Mouse (Mus musculus) kidney, postnatal 10 days (tissue): ENCODE results near the gene Sfxn1.

ENCODE experiments used
- DNase-seq: peaks from one replicate; pipeline ENCODE4 v3.0.0; 2021; ENCODE audit warnings: mixed read lengths

Gene Sfxn1

GRCm38 (mm10) chr13:54077470-54078174, 6.0 kb downstream of the Sfxn1 start:
- peak; percentile 21 for DNase-seq

GRCm38 (mm10) chr13:54079782-54080759, 8.4 kb downstream of the Sfxn1 start:
- DNase-seq, result peak; percentile 40

DNA sequence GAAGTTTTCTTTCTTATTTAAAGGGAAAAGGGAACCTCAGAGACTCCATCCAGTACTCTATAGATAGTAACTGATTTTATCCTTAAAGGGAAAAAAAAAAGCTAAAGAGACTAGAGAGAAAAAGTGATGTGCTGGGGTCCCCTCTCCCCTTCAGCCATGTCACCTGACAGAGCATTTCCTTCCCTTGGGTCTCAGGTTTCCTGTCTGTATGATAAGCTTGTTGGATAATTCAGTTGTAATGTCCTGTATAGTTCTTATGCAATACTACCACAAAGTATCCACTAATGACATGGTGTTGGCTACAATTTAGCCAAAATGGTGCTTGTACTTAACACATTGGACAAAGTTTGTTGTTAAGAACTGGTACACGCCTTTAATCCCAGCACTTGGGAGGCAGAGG, 9.1 kb downstream of the Sfxn1 start:
- no peak for DNase-seq

DNA sequence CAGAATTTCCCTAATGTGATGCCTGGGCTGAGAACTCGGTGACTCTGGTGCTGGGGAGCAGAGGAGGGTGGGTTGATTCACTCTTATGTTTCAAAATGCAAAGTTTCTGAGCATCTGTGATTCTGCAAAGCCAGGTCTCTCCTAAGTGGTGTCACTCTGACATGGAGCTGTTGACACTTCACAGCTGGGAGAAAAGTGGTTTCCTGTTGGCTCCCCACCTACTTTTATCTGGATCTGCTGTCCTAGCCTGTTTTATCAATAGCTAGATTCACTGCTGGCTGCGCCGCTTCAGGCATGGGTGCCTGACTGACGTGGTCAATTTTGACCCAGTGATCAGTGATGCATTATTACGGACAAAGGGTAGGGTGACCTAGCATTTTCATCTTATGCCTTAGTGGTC, 11.3 kb downstream of the Sfxn1 start:
- DNase-seq, result no peak

DNA sequence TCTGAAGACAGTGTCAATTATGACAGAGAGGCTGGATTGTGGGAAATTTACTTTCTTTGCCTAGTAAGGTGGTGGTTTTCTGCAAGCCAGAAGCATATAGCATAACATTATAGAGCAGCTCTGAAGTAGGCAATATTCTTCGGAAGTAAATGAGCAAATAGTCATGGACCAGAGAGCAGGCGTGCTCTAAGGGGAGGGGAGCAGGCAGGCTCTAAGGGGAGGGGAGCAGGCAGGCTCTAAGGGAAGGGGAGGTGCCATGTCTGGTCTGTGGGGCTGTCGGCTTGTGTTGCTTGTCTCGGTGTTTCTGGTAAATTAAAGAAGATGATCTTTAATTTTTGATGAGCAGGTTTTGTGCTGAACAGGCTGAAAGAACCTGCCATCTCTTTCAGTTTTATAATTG, 12.5 kb downstream of the Sfxn1 start:
- DNase-seq, result no peak

DNA sequence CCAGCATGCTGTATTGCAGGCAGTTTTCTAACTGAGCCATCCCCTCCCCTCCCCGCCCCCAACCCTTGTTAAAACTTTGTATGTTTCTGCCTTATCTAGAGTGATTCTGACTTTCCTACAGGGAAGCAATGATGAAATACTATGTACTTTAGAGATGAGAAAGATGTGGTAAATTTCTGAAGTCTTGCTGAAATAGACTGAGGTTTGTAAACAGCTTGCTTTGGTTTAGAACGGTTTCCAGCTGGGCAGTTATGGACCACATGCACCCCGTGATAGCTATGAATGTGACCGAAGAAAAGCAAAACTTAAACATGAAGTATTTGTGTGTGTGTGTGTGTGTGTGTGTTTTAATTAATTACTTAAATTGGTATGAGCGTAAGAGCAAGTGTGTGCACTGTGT, 13.2 kb downstream of the Sfxn1 start:
- DNase-seq, result no peak

DNA sequence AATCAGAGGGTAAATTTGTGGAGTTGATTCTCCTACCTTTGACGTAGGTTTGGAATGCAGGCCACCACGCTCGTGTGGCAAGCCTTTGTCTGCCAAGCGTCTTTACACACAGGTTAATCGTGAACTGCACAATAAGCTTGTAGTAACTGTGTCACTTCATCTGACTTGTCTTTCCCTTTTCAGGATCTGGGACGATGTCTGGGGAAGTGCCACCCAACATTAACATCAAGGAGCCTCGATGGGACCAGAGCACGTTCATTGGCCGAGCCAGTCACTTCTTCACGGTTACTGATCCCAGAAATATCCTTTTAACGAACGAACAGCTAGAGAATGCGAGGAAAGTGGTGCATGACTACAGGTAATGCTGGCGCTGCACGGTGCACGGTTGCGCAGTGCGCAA, 13.6 kb downstream of the Sfxn1 start:
- no peak for DNase-seq

- DNase-seq, result no peak
Measured at GRCm38 (mm10) chr13:54091719-54092118, 20.1 kb downstream of the Sfxn1 start.

DNA sequence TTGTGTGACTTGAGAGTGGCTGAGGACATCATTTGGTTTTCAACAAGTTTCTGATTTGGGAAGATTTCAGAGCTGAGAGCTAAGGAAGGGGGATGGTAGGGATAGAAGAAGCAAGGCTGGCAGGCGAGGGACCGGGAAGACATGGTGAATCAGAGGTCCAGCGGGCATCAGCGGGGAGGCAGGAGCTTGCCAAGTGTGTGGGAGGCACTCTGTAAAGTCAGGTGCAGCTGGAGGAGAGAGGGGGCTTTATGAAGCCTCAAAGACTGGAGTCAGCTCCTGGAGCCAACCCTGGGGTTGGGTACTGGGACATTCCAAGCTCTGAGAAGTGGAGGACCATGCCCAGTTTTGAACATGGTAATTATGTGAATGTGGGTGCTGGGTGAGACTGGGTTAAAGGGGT, 22.7 kb downstream of the Sfxn1 start:
- DNase-seq, result no peak

DNA sequence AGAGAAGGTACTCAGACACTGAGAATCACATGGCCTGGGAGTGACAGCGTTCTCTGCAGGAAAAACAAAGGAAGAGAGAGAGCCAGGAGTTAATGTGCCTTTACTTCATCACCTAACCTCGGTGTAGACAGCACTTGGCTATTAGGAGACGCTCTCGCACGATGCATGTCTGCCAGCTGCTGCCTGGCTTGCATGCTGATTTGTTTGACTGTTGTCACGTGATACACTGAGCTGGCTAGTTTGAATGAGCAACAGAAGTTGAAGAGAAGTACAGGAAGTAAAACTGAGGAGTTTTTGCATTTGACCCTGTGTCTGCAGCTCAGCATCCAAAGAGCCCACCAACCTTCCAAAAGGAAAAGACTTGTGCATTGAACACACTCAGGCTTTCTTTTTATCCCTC, 23.3 kb downstream of the Sfxn1 start:
- DNase-seq, result no peak

- no peak for DNase-seq
Measured at GRCm38 (mm10) chr13:54095721-54096120, 24.1 kb downstream of the Sfxn1 start.

DNA sequence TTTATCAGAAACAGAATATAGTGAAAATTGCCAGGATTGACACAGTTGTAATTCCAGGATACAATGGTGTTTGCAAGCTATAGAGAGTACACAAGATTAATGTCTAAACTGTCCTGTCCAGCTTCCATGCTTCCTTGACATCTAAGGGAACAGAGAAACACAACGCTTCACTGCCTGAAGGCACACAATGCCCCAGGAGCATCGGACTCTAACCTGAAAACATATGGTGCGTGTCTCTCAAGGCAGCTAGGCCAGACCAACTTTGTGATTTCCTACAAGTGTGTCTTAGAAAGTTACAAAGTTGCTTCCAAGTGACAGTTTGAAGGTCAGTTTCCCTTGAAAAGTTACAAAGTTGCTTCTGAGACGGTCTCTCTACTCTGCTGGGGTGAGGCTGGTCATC, 25.6 kb downstream of the Sfxn1 start:
- DNase-seq, result no peak

- no peak for DNase-seq
Measured at GRCm38 (mm10) chr13:54097797-54098196, 26.1 kb downstream of the Sfxn1 start.

GRCm38 (mm10) chr13:54101031-54101820, 29.6 kb downstream of the Sfxn1 start:
- DNase-seq, result no peak

- DNase-seq, result no peak
Measured at GRCm38 (mm10) chr13:54102061-54102460, 30.4 kb downstream of the Sfxn1 start.

- no peak for DNase-seq
Measured at GRCm38 (mm10) chr13:54103271-54103670, 31.6 kb downstream of the Sfxn1 start.

- no peak for DNase-seq
Measured at GRCm38 (mm10) chr13:54103866-54104265, 32.2 kb downstream of the Sfxn1 start.

GRCm38 (mm10) chr13:54113819-54114550, 42.3 kb downstream of the Sfxn1 start:
- peak; percentile 82 for DNase-seq

DNA sequence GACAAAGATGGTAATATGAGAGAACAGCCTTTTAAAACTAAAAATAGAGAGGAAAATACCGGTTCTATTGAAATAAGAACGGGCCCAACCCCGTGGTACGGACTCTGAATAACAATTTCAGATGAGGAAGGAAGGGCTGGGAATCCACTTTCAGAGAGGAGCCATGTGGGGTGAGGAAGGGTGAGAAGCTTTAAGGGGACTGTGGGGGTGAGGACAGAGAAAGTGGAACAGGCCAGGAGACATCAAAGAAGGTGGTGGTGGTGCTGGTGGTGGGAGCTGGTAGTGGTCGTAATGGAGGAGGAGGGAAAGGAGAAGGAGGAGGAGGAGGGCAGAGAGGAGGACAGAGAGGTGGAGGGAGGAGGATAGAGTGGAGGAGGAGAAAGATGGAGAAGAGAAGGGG, 43.3 kb downstream of the Sfxn1 start:
- no peak for DNase-seq

GRCm38 (mm10) chr13:54115779-54116178, 44.1 kb downstream of the Sfxn1 start:
- no peak for DNase-seq

DNA sequence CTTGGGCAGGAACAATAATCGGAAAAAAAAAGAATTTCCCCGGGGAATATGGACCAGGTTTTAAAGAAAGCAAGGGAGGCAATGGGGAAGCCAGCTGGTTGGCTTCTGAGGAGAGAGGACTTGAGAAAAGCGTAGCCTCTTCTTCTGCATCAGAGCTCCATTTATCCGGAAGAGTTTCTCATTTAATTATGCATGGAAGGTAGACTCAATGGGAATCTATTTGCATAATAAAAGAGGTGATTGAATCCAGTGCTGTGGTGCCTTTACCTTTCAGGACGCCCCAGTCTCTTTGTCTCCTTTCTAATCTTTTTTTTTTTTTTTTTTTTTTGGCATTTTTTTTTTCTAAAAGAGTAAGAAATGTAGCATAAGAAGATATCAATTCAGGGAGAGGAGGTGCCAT, 46.7 kb downstream of the Sfxn1 start:
- DNase-seq, result no peak

DNA sequence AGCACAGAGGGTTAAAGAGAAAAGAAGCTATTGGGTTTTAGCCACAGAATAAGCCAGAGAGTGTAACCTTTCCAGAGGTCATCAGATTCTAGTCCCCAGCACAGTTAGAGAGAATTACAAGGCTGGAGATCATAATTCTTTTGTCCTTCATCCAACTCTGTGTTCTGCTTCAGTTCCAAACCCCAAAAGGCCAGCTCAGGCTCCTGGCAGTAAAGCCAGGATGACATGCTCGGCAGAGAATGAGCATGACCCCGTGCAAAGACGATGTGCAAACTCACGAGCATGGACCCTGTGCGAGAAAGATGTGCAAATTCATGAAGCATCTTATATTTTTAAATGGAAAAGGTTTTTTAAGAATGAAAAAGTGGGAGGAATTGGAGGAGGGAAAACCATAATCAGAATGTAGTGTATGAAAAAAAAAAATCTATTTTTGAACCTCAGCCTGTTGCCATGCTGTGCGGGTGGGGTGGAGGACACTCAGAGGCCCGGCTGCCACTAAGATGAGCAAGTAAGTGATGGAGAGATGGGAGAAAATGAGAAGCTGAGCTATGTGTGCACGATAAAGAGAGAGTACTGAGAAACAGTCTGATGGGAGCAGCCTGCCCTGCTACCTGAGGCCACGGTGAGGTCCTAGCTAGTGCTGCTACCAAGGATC, 66.2 kb downstream of the Sfxn1 start:
- no peak for DNase-seq
